Mouse (Mus musculus) embryonic facial prominence, embryonic 14.5 days (tissue): ENCODE measurements around the gene Adamts3. TPM values are rescaled to one million over a fixed set of nuclear protein-coding genes. Genes with fewer than 3 reads are reported as not detected.

Experiments used
- ATAC-seq: fragments of 200-750 bp; cut with Nextera tagmentation; 2 replicates; pipeline ENCODE4 v1.8.0; 2017; ENCODE audit warnings: low read depth, moderate number of reproducible peaks, moderate TSS enrichment
- DNase-seq: peaks from one replicate; pipeline ENCODE4 v3.0.0-alpha.2; 2015; ENCODE audit warnings: low spot score
- H3K27ac ChIP-seq: fragments of 300-500 bp; sonication (generic); replicated peaks from 2 replicates; pipeline ENCODE4 v1.5.1; 2014; ENCODE audit warnings: low read depth, mild to moderate bottlenecking, low read length, moderate library complexity
- H3K27me3 ChIP-seq: fragments of 300-500 bp; sonication (generic); replicated peaks from 2 replicates; pipeline ENCODE4 v1.6.1; 2014; ENCODE audit warnings: low read length; ENCODE audit not compliant: control insufficient read depth, insufficient read depth
- H3K36me3 ChIP-seq: fragments of 300-500 bp; sonication (generic); 2 replicates; pipeline ENCODE4 v1.6.1; 2014; ENCODE audit warnings: low read length, mixed read lengths; ENCODE audit not compliant: control insufficient read depth, insufficient read depth
- H3K4me1 ChIP-seq: fragments of 300-500 bp; sonication (generic); 2 replicates; pipeline ENCODE4 v1.6.1; 2014; ENCODE audit warnings: antibody characterized with exemption, low read length; ENCODE audit not compliant: control insufficient read depth, insufficient read depth
- H3K4me2 ChIP-seq: fragments of 300-500 bp; sonication (generic); 2 replicates; pipeline ENCODE4 v1.6.1; 2014; ENCODE audit warnings: low read depth, mild to moderate bottlenecking, low read length, moderate library complexity, mixed read lengths
- H3K4me3 ChIP-seq: fragments of 300-500 bp; sonication (generic); 2 replicates; pipeline ENCODE4 v1.5.1; 2014; ENCODE audit warnings: low read depth, mild to moderate bottlenecking, low read length
- H3K9ac ChIP-seq: fragments of 300-500 bp; sonication (generic); 2 replicates; pipeline ENCODE4 v1.6.1; 2014; ENCODE audit warnings: low read depth, mild to moderate bottlenecking, low read length, moderate library complexity, mixed read lengths
- H3K9me3 ChIP-seq: fragments of 300-500 bp; sonication (generic); 2 replicates; pipeline ENCODE4 v1.6.1; 2016; ENCODE audit warnings: low read length; ENCODE audit not compliant: control insufficient read depth
- WGBS: fragments of 180-500 bp; shearing (Covaris S2); extraction: QIAGEN DNeasy Blood & Tissue Kit; methylation state at CpG from one replicate; pipeline ENCODE4 v1.1.7; 2014; 5-methylcytosine and 5-hydroxymethylcytosine counted together
- polyA plus RNA-seq: library from polyadenylated mRNA; unstranded; fragments of >200 nt; fragmentation: Nextera tagmentation; extraction: Ambion mirVana; gene quantifications from 2 replicates; pipeline ENCODE4 v1.2.1, GENCODE M21; 2014

Adamts3 gene
- polyA plus RNA-seq, 1 experiment from 2014 or later, result 6.5 TPM

DNA sequence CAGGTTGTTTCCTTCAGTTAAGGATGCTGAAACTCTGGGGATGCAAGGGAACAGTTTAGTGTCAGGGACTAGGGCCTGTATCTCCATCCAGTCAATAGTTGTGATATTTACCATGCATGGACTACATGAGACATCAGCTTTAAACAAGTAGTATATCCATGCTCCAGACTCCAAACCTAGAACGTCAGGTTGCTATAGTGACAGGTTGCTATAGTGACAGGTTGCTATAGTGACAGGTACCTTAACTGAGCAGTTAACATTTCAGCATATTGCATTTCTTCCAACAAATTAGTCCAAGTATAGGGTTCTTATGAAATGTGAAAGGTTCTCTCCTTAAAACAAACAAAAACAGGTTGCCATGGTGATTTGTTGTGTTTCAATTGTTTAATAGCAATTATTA lies 36.6 kb downstream of the Adamts3 start:
- 63% methylated on average over 1 of the region's 1 CpGs for WGBS
- DNase-seq, result no peak
- no peak overlapping the region for H3K4me2 ChIP-seq
- no peak overlapping the region for H3K27ac ChIP-seq
- peaks cover 6% of the 10 kb centered on the region for H3K4me1 ChIP-seq
- H3K4me3 ChIP-seq, result no peak overlapping the region
- no peaks in the 10 kb centered on the region for H3K27me3 ChIP-seq
- no peaks in the 10 kb centered on the region for H3K9me3 ChIP-seq
- no peaks in the 10 kb centered on the region for H3K36me3 ChIP-seq
- no peak for ATAC-seq
- no peak overlapping the region for H3K9ac ChIP-seq

DNA sequence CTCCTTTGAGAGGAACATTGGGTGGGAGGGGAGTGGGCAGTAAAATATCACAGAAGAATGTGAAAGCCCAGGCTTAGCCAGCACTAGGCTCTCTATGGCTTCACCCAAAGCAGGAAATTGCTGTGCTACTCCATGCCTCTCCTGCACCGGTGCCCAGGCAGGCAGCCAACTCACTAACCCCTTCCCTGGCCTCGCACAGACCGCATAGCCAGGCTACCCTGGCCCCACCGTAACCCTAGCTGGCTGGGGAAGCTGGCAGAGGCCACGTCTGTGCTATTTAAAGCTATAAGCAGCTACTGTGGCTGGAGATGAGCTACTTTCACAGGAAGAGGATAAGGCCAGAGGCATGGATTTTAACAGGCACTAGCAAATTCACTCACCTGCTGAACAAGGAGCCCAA lies 38.8 kb downstream of the Adamts3 start:
- Histone ChIP-seq H3K9ac (no peak overlapping the region), H3K27me3 (no peaks in the 10 kb centered on the region), H3K4me2 (no peak overlapping the region), H3K9me3 (no peaks in the 10 kb centered on the region), H3K4me1 (peaks cover 11% of the 10 kb centered on the region), H3K4me3 (no peak overlapping the region), H3K27ac (no peak overlapping the region), H3K36me3 (no peaks in the 10 kb centered on the region)
- DNase-seq (peak; percentile 90), ATAC-seq (peak; percentile 96)
- 16% methylated on average over 5 of the region's 5 CpGs for WGBS

GRCm38 (mm10) chr5:89843478-89843877 lies 39.7 kb downstream of the Adamts3 start:
- H3K9me3 ChIP-seq, result no peaks in the 10 kb centered on the region
- no peaks in the 10 kb centered on the region for H3K36me3 ChIP-seq
- no peak for ATAC-seq
- H3K9ac ChIP-seq, result no peak overlapping the region
- no peak for DNase-seq
- H3K27ac ChIP-seq, result no peak overlapping the region
- no peaks in the 10 kb centered on the region for H3K27me3 ChIP-seq
- 86% methylated on average over 7 of the region's 7 CpGs for WGBS
- H3K4me1 ChIP-seq, result peaks cover 11% of the 10 kb centered on the region
- no peak overlapping the region for H3K4me3 ChIP-seq
- no peak overlapping the region for H3K4me2 ChIP-seq

DNA sequence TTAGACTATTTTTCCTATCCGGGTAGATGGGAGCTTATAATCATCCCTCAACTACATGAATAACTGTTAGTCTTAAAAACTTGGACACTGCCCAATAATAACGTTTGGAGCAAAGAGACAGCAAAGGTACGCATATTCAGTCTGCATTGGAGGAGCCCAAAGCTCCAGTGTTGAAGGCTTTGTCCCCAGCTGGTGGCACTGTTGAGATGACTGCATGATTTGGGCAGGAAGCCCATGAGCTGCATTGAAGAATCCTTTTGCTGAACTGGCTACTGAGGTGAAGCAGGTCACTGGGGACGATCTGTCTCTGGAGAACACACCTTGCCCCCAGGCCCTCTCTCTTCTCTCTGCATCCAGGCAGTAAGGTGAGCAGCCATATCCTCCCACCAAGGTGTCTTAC lies 43.5 kb downstream of the Adamts3 start:
- Histone ChIP-seq H3K36me3 (no peaks in the 10 kb centered on the region), H3K4me3 (no peak overlapping the region), H3K4me1 (peaks cover 10% of the 10 kb centered on the region), H3K4me2 (no peak overlapping the region), H3K27ac (no peak overlapping the region), H3K9me3 (no peaks in the 10 kb centered on the region), H3K9ac (no peak overlapping the region), H3K27me3 (no peaks in the 10 kb centered on the region)
- ATAC-seq (no peak), DNase-seq (peak; percentile 35)
- WGBS, result 53% methylated on average over 4 of the region's 4 CpGs

DNA sequence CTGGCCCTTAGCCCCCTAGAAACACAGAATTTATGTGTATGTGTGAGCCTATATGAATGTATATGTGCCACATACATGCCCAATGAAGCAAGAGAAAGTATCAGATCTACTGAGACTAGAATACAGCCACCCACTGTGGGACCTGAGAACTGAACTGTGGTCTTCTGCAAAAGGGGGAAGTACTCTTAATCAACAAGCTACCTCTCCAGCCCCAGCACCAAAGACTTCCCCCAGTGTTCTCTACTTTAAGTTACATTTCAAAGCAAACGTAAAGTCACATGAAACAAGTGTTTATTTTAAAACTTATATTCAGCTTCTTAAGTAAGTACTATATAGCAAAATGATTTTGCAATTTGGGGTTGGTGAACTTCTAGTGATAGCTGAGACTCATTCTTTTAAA lies 62.0 kb downstream of the Adamts3 start:
- ATAC-seq (no peak), DNase-seq (no peak)
- no peak overlapping the region for H3K9ac ChIP-seq
- no peaks in the 10 kb centered on the region for H3K4me1 ChIP-seq
- no peaks in the 10 kb centered on the region for H3K9me3 ChIP-seq
- H3K27ac ChIP-seq, result no peak overlapping the region
- WGBS, result 90% methylated on average over 1 of the region's 1 CpGs
- H3K4me3 ChIP-seq, result no peak overlapping the region
- no peaks in the 10 kb centered on the region for H3K27me3 ChIP-seq
- H3K36me3 ChIP-seq, result no peaks in the 10 kb centered on the region
- H3K4me2 ChIP-seq, result no peak overlapping the region

DNA sequence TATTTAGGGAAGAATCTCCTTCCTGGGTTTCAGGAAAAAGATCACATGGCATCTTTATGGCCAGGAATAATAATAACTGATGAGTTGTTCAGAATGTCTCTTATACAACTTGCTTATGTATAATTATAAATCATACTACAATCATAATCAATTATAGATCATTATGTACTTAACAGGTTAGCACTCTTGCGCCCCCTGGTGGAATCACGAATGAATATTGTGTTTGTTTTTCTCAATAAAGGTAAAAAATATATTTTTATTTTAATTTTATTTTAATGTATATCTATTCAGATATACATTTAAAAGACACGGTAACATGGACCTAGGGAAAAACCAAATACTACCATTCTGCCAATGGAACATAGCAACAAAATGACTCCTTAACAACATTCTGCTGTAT lies 63.6 kb downstream of the Adamts3 start:
- Histone ChIP-seq H3K9me3 (no peaks in the 10 kb centered on the region), H3K27ac (no peak overlapping the region), H3K4me3 (no peak overlapping the region), H3K4me2 (no peak overlapping the region), H3K36me3 (no peaks in the 10 kb centered on the region), H3K4me1 (no peaks in the 10 kb centered on the region), H3K27me3 (no peaks in the 10 kb centered on the region), H3K9ac (no peak overlapping the region)
- 24% methylated on average over 3 of the region's 3 CpGs for WGBS
- DNase-seq (peak; percentile 55), ATAC-seq (no peak)

GRCm38 (mm10) chr5:89816610-89817009 lies 66.5 kb downstream of the Adamts3 start:
- H3K27ac ChIP-seq, result no peak overlapping the region
- no peaks in the 10 kb centered on the region for H3K9me3 ChIP-seq
- ATAC-seq (peak; percentile 60; the same call in 1 of the 2 replicates), DNase-seq (peak; percentile 56)
- no peak overlapping the region for H3K4me2 ChIP-seq
- H3K9ac ChIP-seq, result no peak overlapping the region
- WGBS, result 71% methylated on average over 6 of the region's 6 CpGs
- no peak overlapping the region for H3K4me3 ChIP-seq
- H3K4me1 ChIP-seq, result no peaks in the 10 kb centered on the region
- H3K27me3 ChIP-seq, result no peaks in the 10 kb centered on the region
- H3K36me3 ChIP-seq, result no peaks in the 10 kb centered on the region

DNA sequence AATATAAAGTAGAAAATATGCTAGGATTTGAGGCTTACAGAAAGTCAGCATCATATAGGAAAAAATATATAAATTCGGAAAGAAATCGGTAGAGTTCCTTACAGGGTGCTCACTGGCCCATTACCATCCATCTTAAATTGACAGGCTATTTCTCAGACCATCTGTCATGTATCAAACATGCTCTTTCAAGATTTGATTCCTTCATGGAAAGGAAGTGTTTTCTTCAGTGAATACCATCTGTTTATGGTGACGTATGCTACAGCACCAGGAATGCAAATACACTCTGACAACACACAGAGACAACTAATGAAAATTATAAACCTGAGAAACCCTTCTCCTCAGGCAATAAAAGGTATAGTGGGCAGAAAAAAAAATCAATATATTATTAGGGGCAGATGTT lies 68.6 kb downstream of the Adamts3 start:
- Histone ChIP-seq H3K4me3 (no peak overlapping the region), H3K4me2 (no peak overlapping the region), H3K9me3 (no peaks in the 10 kb centered on the region), H3K27me3 (no peaks in the 10 kb centered on the region), H3K9ac (no peak overlapping the region), H3K4me1 (no peaks in the 10 kb centered on the region), H3K27ac (no peak overlapping the region), H3K36me3 (no peaks in the 10 kb centered on the region)
- ATAC-seq (no peak), DNase-seq (no peak)
- 70% methylated on average over 3 of the region's 3 CpGs for WGBS

- peaks cover 10% of the 10 kb centered on the region; the same call in 1 of the 2 replicates for H3K9me3 ChIP-seq
- H3K27ac ChIP-seq, result no peak overlapping the region
- no peaks in the 10 kb centered on the region for H3K4me1 ChIP-seq
- H3K27me3 ChIP-seq, result no peaks in the 10 kb centered on the region
- H3K36me3 ChIP-seq, result no peaks in the 10 kb centered on the region
- no peak overlapping the region for H3K4me2 ChIP-seq
- DNase-seq (no peak), ATAC-seq (no peak)
- no peak overlapping the region for H3K9ac ChIP-seq
- H3K4me3 ChIP-seq, result no peak overlapping the region
- WGBS, result 68% methylated on average over 5 of the region's 5 CpGs
Measured at GRCm38 (mm10) chr5:89800181-89800816, 82.8 kb downstream of the Adamts3 start.
